Mouse (Mus musculus) MEL (cell line): ENCODE results near the gene Lrrn4cl.

Experiments
- CTCF ChIP-seq, 3 experiments: IDR thresholded peaks in 2 of 3; conservative IDR thresholded peaks in 1 of 3; 2 replicates each; pipeline ENCODE4 v1.5.1; 2011 to 2012; ENCODE audit warnings: low read length in 3 of 3, low read depth in 2 of 3, mild to moderate bottlenecking in 2 of 3, improper control_type of control experiment in 1 of 3, inconsistent platforms in 1 of 3, mixed read lengths in 1 of 3, moderate library complexity in 1 of 3; ENCODE audit not compliant: control insufficient read depth in 1 of 3, insufficient read depth in 1 of 3, poor library complexity in 1 of 3, severe bottlenecking in 1 of 3
- ETS1 ChIP-seq: IDR thresholded peaks from 2 replicates; pipeline ENCODE4 v1.6.1; 2012; ENCODE audit warnings: low read depth, mild to moderate bottlenecking, inconsistent platforms, low read length, improper control_type of control experiment, moderate library complexity
- GATA1 ChIP-seq: IDR thresholded peaks from 2 replicates; pipeline ENCODE4 v1.6.1; 2011; ENCODE audit warnings: low read depth, low read length, improper control_type of control experiment
- HCFC1 ChIP-seq: IDR thresholded peaks from 2 replicates; pipeline ENCODE4 v1.6.1; 2012; ENCODE audit warnings: low read depth, mild to moderate bottlenecking, inconsistent platforms, low read length, improper control_type of control experiment, moderate library complexity
- JUND ChIP-seq: IDR thresholded peaks from 2 replicates; pipeline ENCODE4 v1.6.1; 2011; ENCODE audit warnings: low read depth, mild to moderate bottlenecking, improper control_type of control experiment, low read length
- MAFK ChIP-seq: IDR thresholded peaks from 2 replicates; pipeline ENCODE4 v1.6.1; 2011; ENCODE audit warnings: low read depth, mild to moderate bottlenecking, low read length, improper control_type of control experiment, borderline replicate concordance
- NELFE ChIP-seq: IDR thresholded peaks from 2 replicates; pipeline ENCODE4 v1.6.1; 2011; ENCODE audit warnings: low read depth, low read length, improper control_type of control experiment
- NRF1 ChIP-seq: IDR thresholded peaks from 2 replicates; pipeline ENCODE4 v1.6.1; 2014; ENCODE audit warnings: low read depth, mild to moderate bottlenecking, inconsistent platforms, low read length, improper control_type of control experiment, moderate library complexity; ENCODE audit not compliant: poor library complexity, insufficient read depth, severe bottlenecking
- POLR2A ChIP-seq, 2 experiments: IDR thresholded peaks; 2 replicates each; pipeline ENCODE4 v1.6.1; 2011 to 2012; ENCODE audit warnings: low read length in 2 of 2, mild to moderate bottlenecking in 2 of 2, control low read depth in 1 of 2, improper control_type of control experiment in 1 of 2, low read depth in 1 of 2, moderate library complexity in 1 of 2; ENCODE audit not compliant: control insufficient read depth in 1 of 2, insufficient read depth in 1 of 2, poor library complexity in 1 of 2
- TAL1 ChIP-seq: IDR thresholded peaks from 2 replicates; pipeline ENCODE4 v1.6.1; 2012; ENCODE audit warnings: mild to moderate bottlenecking, inconsistent platforms, low read length, moderate library complexity, mixed read lengths
- UBTF ChIP-seq: IDR thresholded peaks from 2 replicates; pipeline ENCODE4 v1.6.1; 2012; ENCODE audit warnings: low read depth, mild to moderate bottlenecking, inconsistent platforms, low read length, improper control_type of control experiment, moderate library complexity, borderline replicate concordance; ENCODE audit not compliant: insufficient read depth
- ZMIZ1 ChIP-seq: IDR thresholded peaks from 2 replicates; pipeline ENCODE4 v1.6.1; 2012; ENCODE audit warnings: low read depth, mild to moderate bottlenecking, inconsistent platforms, low read length, improper control_type of control experiment, moderate library complexity
- ZNF384 ChIP-seq: IDR thresholded peaks from 2 replicates; pipeline ENCODE4 v1.6.1; 2012; ENCODE audit warnings: low read depth, mild to moderate bottlenecking, inconsistent platforms, low read length, improper control_type of control experiment

GRCm38 (mm10) chr19:8819596-8820423, 30.8 kb upstream of the Lrrn4cl start, which contains the start of gene Hnrnpul2:
- TF ChIP-seq MAFK (no peak), POLR2A (IDR thresholded peaks at IDR 0.05; ENCODE audit: control insufficient read depth in 1 of 2, insufficient read depth in 1 of 2, low read depth in 1 of 2, low read length in 2 of 2, poor library complexity in 1 of 2) (peak; percentile 87 to 91), CTCF (IDR thresholded peaks at IDR 0.05 in 2 of 3, conservative IDR thresholded peaks at IDR 0.05 in 1 of 3; ENCODE audit: control insufficient read depth in 1 of 3, insufficient read depth in 1 of 3, low read depth in 2 of 3, low read length in 3 of 3, poor library complexity in 1 of 3, severe bottlenecking in 1 of 3) (no peak), NELFE (peak; percentile 96), JUND (no peak), ZNF384 (no peak; the same call in 1 of the 2 replicates), ZMIZ1 (peak; percentile 91; the same call in 1 of the 2 replicates), UBTF (0 out of 2 replicates have a peak, but pooled peaks have one; percentile 52), NRF1 (peak; percentile 85), HCFC1 (peak; percentile 62), GATA1 (no peak), TAL1 (no peak), ETS1 (peak; percentile 40)
